Mouse (Mus musculus): ENCODE data around the gene Fam174b. TPM values are rescaled to one million over a fixed set of nuclear protein-coding genes. Genes with fewer than 3 reads are reported as not detected.

Gene Fam174b
- polyA plus RNA-seq, 1 experiment from 2014 or later = 29.2 TPM

GRCm38 (mm10) chr7:73721046-73721445, 19.1 kb upstream of the Fam174b start:
- peaks cover 8% of the 10 kb centered on the region for H3K9me3 ChIP-seq (ENCODE audit: control insufficient read depth, low read length)
- DNase-seq (ENCODE audit: low spot score) (no peak), ATAC-seq (ENCODE audit: low read depth) (no peak)
- no peaks in the 10 kb centered on the region for H3K36me3 ChIP-seq (ENCODE audit: control insufficient read depth, insufficient read depth, low read length)
- H3K27ac ChIP-seq (replicated peaks; ENCODE audit: low read depth, low read length) = no peak overlapping the region
- no peaks in the 10 kb centered on the region for H3K27me3 ChIP-seq (replicated peaks; ENCODE audit: control insufficient read depth, insufficient read depth, low read length)
- WGBS = 60% methylated on average over 3 of the region's 3 CpGs
- H3K4me3 ChIP-seq (ENCODE audit: low read depth, low read length) = no peak overlapping the region
- no peak overlapping the region for H3K9ac ChIP-seq (ENCODE audit: low read depth, low read length)
- H3K4me1 ChIP-seq (ENCODE audit: control insufficient read depth, insufficient read depth, low read length) = no peaks in the 10 kb centered on the region
- H3K4me2 ChIP-seq (ENCODE audit: low read depth, low read length) = no peak overlapping the region

DNA sequence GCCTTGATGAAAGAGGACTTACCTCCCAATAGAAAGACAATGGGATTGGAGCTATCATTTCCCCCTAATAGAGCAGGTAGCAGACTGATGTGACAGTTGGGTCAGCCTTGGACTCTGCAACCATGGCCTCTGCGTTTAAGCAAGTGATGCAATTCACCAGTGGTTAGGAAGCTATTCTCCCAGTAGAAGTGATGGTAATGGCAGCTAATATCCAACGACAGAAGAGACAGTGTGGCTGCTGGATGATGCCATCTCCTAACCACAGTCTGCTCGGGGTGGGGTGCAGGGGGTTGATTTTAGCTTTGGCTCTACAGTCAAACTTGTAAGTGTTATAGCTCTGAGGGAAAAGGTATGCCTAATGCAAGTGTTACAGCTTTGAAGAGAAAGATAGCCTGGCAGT, 18.3 kb upstream of the Fam174b start:
- Histone ChIP-seq H3K9ac (ENCODE audit: low read depth, low read length) (no peak overlapping the region), H3K27ac (replicated peaks; ENCODE audit: low read depth, low read length) (no peak overlapping the region), H3K36me3 (ENCODE audit: control insufficient read depth, insufficient read depth, low read length) (no peaks in the 10 kb centered on the region), H3K4me3 (ENCODE audit: low read depth, low read length) (no peak overlapping the region), H3K27me3 (replicated peaks; ENCODE audit: control insufficient read depth, insufficient read depth, low read length) (no peaks in the 10 kb centered on the region), H3K4me2 (ENCODE audit: low read depth, low read length) (no peak overlapping the region), H3K4me1 (ENCODE audit: control insufficient read depth, insufficient read depth, low read length) (no peaks in the 10 kb centered on the region), H3K9me3 (ENCODE audit: control insufficient read depth, low read length) (peaks cover 7% of the 10 kb centered on the region)
- WGBS = 78% methylated on average over 3 of the region's 3 CpGs
- DNase-seq (ENCODE audit: low spot score) (no peak), ATAC-seq (ENCODE audit: low read depth) (no peak)

GRCm38 (mm10) chr7:73729913-73730312, 10.2 kb upstream of the Fam174b start:
- H3K9me3 ChIP-seq (ENCODE audit: control insufficient read depth, low read length) = peaks cover 6% of the 10 kb centered on the region; the same call in 1 of the 2 replicates
- WGBS = 42% methylated on average over 7 of the region's 7 CpGs

DNA sequence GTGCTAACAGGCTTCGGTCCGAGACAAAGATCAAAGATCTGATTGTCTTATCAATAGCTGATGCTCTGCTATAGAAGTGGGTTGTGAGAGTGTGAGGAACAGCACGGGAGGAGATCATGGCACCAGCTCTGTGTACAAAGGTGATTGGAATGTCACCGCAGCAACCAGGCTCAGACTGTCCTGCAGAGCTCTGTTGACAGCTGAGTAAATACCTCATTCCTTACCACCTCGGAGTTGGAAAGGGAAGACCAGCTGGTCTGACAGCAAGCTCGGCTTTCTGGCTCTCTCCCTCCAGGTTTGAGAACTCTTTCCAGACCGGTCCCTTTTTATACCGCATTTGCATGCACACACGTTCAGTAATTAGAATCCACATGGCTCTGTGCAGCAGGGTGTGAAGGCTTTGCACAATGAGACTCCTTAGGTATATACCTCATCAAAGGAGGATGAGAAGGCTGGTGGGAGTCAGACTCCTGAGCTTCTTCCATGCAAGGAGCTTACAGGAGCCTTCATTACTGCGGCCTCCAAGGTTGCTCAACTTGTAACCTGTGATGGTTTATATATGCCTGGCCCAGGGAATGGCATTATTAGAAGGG, 9.6 kb upstream of the Fam174b start:
- H3K9ac ChIP-seq (ENCODE audit: low read depth, low read length) = no peak overlapping the region
- no peak overlapping the region for H3K27ac ChIP-seq (replicated peaks; ENCODE audit: low read depth, low read length)
- H3K4me1 ChIP-seq (ENCODE audit: control insufficient read depth, insufficient read depth, low read length) = no peaks in the 10 kb centered on the region
- H3K9me3 ChIP-seq (ENCODE audit: control insufficient read depth, low read length) = peaks cover 6% of the 10 kb centered on the region; the same call in 1 of the 2 replicates
- ATAC-seq (ENCODE audit: low read depth) (peak; percentile 71), DNase-seq (ENCODE audit: low spot score) (peak; percentile 40)
- H3K4me2 ChIP-seq (ENCODE audit: low read depth, low read length) = no peak overlapping the region
- 59% methylated on average over 10 of the region's 10 CpGs for WGBS
- no peaks in the 10 kb centered on the region for H3K36me3 ChIP-seq (ENCODE audit: control insufficient read depth, insufficient read depth, low read length)
- H3K4me3 ChIP-seq (ENCODE audit: low read depth, low read length) = no peak overlapping the region
- H3K27me3 ChIP-seq (replicated peaks; ENCODE audit: control insufficient read depth, insufficient read depth, low read length) = no peaks in the 10 kb centered on the region

More at GRCm38 (mm10) chr7:73729913-73730312, 10.2 kb upstream of the Fam174b start:
- no peaks in the 10 kb centered on the region for H3K4me1 ChIP-seq (ENCODE audit: control insufficient read depth, insufficient read depth, low read length)
- no peak overlapping the region for H3K9ac ChIP-seq (ENCODE audit: low read depth, low read length)
- H3K4me2 ChIP-seq (ENCODE audit: low read depth, low read length) = no peak overlapping the region
- DNase-seq (ENCODE audit: low spot score) = peak; percentile 58
- peak; percentile 50; the same call in 1 of the 2 replicates for ATAC-seq (ENCODE audit: low read depth)
- no peaks in the 10 kb centered on the region for H3K36me3 ChIP-seq (ENCODE audit: control insufficient read depth, insufficient read depth, low read length)
- H3K27me3 ChIP-seq (replicated peaks; ENCODE audit: control insufficient read depth, insufficient read depth, low read length) = no peaks in the 10 kb centered on the region
- H3K4me3 ChIP-seq (ENCODE audit: low read depth, low read length) = no peak overlapping the region
- no peak overlapping the region for H3K27ac ChIP-seq (replicated peaks; ENCODE audit: low read depth, low read length)

DNA sequence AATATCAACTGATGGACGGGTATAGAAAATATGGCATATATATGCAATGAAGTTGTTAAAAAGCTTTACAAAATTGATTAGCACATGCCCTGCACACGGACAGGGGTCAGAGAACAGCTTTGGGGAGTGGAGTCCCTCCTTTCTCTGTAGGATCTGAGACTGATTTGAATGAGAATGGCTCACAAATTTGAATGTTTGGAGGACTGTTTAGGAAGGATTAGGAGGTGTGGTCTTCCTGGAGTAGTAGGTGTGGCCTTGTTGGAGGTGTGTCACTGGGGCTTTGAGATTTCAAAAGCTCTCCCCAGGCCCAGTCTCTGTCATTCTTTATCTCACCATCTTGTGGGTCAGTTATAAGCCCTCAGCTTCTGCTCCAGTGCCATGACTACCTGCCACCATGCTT, 4.1 kb upstream of the Fam174b start:
- H3K4me2 ChIP-seq (ENCODE audit: low read depth, low read length) = no peak overlapping the region
- WGBS = 82% methylated on average over 2 of the region's 2 CpGs
- DNase-seq (ENCODE audit: low spot score) (no peak), ATAC-seq (ENCODE audit: low read depth) (no peak)
- H3K4me3 ChIP-seq (ENCODE audit: low read depth, low read length) = no peak overlapping the region
- no peak overlapping the region for H3K27ac ChIP-seq (replicated peaks; ENCODE audit: low read depth, low read length)
- H3K36me3 ChIP-seq (ENCODE audit: control insufficient read depth, insufficient read depth, low read length) = no peaks in the 10 kb centered on the region
- H3K9me3 ChIP-seq (ENCODE audit: control insufficient read depth, low read length) = peaks cover 6% of the 10 kb centered on the region; the same call in 1 of the 2 replicates
- H3K4me1 ChIP-seq (ENCODE audit: control insufficient read depth, insufficient read depth, low read length) = 0 out of 2 replicates have a peak, but pooled peaks cover 2% of the 10 kb centered on the region
- H3K9ac ChIP-seq (ENCODE audit: low read depth, low read length) = no peak overlapping the region
- no peaks in the 10 kb centered on the region; the same call in 1 of the 2 replicates for H3K27me3 ChIP-seq (replicated peaks; ENCODE audit: control insufficient read depth, insufficient read depth, low read length)

DNA sequence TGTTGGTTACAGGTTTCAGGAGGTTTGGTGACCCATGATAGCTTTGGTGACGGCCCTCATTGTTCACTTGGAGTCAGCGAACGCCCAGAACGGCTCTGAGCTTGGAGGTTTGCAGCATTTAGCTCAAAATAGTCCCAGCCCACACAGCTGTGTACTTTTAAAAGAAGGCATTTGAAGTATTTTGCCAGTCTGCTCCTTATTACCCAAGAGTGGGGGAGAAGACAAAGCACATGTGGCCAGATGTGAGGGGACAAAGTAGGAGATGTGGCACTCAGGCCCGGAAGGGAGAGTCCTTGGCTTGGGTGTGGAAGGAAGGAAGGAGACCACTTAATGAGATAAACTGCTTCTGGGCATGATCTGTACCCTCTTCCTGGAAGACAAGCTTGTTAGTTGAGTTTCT, 1.3 kb downstream of the Fam174b start:
- Histone ChIP-seq H3K9ac (ENCODE audit: low read depth, low read length) (peak overlapping the region; percentile 74), H3K4me3 (ENCODE audit: low read depth, low read length) (peak overlapping the region; percentile 68), H3K36me3 (ENCODE audit: control insufficient read depth, insufficient read depth, low read length) (no peaks in the 10 kb centered on the region), H3K27ac (replicated peaks; ENCODE audit: low read depth, low read length) (peak overlapping the region; percentile 73; the same call in 1 of the 2 replicates), H3K27me3 (replicated peaks; ENCODE audit: control insufficient read depth, insufficient read depth, low read length) (no peaks in the 10 kb centered on the region; the same call in 1 of the 2 replicates), H3K4me2 (ENCODE audit: low read depth, low read length) (peak overlapping the region; percentile 95), H3K9me3 (ENCODE audit: control insufficient read depth, low read length) (no peaks in the 10 kb centered on the region), H3K4me1 (ENCODE audit: control insufficient read depth, insufficient read depth, low read length) (peaks cover 17% of the 10 kb centered on the region; the same call in 1 of the 2 replicates)
- peak; percentile 50 for DNase-seq (ENCODE audit: low spot score)
- 22% methylated on average over 5 of the region's 5 CpGs for WGBS
- no peak for ATAC-seq (ENCODE audit: low read depth)

DNA sequence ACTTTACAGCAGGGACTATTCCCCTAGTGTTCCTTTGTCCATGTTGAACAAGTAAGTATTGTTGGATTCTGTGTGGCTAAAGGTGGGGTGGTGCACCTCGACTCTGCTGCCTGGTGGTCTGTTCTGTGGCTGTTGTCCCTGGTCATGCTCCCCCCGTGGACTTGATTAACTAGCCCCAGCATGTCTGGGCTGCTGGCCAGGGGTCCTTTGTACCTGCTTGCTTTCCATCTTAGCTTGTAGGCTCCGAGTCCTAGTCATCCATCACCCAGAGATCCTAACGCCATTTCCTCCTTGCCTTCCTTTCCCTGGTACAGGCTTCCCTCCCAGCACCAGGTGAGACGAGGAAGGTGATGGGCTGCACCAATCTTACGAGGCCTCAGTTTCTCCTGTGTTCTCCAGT, 1.7 kb downstream of the Fam174b start:
- 38% methylated on average over 6 of the region's 6 CpGs for whole genome bisulfite sequencing
- H3K9me3 ChIP-seq (ENCODE audit: control insufficient read depth, low read length) = no peaks in the 10 kb centered on the region
- no peak for ATAC-seq (ENCODE audit: low read depth)
- H3K4me2 ChIP-seq (ENCODE audit: low read depth, low read length) = peak overlapping the region; percentile 95
- peaks cover 19% of the 10 kb centered on the region; the same call in 1 of the 2 replicates for H3K4me1 ChIP-seq (ENCODE audit: control insufficient read depth, insufficient read depth, low read length)
- H3K4me3 ChIP-seq (ENCODE audit: low read depth, low read length) = peak overlapping the region; percentile 68
- H3K9ac ChIP-seq (ENCODE audit: low read depth, low read length) = peak overlapping the region; percentile 74; the same call in 1 of the 2 replicates
- H3K27me3 ChIP-seq (replicated peaks; ENCODE audit: control insufficient read depth, insufficient read depth, low read length) = no peaks in the 10 kb centered on the region; the same call in 1 of the 2 replicates
- no peak for DNase-seq (ENCODE audit: low spot score)
- H3K36me3 ChIP-seq (ENCODE audit: control insufficient read depth, insufficient read depth, low read length) = no peaks in the 10 kb centered on the region
- no peak overlapping the region; the same call in 1 of the 2 replicates for H3K27ac ChIP-seq (replicated peaks; ENCODE audit: low read depth, low read length)

GRCm38 (mm10) chr7:73743144-73743543, 3.0 kb downstream of the Fam174b start:
- H3K4me2 ChIP-seq (ENCODE audit: low read depth, low read length) = peak overlapping the region; percentile 22
- H3K4me1 ChIP-seq (ENCODE audit: control insufficient read depth, insufficient read depth, low read length) = peaks cover 20% of the 10 kb centered on the region; the same call in 1 of the 2 replicates

More at GRCm38 (mm10) chr7:73743144-73743543, 3.0 kb downstream of the Fam174b start:
- H3K27me3 ChIP-seq (replicated peaks; ENCODE audit: control insufficient read depth, insufficient read depth, low read length) = no peaks in the 10 kb centered on the region; the same call in 1 of the 2 replicates
- no peaks in the 10 kb centered on the region for H3K36me3 ChIP-seq (ENCODE audit: control insufficient read depth, insufficient read depth, low read length)
- no peak overlapping the region for H3K27ac ChIP-seq (replicated peaks; ENCODE audit: low read depth, low read length)
- no peaks in the 10 kb centered on the region for H3K9me3 ChIP-seq (ENCODE audit: control insufficient read depth, low read length)
- 75% methylated on average over 8 of the region's 8 CpGs for WGBS
- ATAC-seq (ENCODE audit: low read depth) (no peak), DNase-seq (ENCODE audit: low spot score) (no peak)
- H3K4me3 ChIP-seq (ENCODE audit: low read depth, low read length) = no peak overlapping the region
- no peak overlapping the region for H3K9ac ChIP-seq (ENCODE audit: low read depth, low read length)
